Mouse (Mus musculus): ENCODE results near the gene Gsdme. TPM values are rescaled to one million over a fixed set of nuclear protein-coding genes. Genes with fewer than 3 reads are reported as not detected.

Gsdme gene
- polyA plus RNA-seq, 1 experiment = 1.1 TPM

DNA sequence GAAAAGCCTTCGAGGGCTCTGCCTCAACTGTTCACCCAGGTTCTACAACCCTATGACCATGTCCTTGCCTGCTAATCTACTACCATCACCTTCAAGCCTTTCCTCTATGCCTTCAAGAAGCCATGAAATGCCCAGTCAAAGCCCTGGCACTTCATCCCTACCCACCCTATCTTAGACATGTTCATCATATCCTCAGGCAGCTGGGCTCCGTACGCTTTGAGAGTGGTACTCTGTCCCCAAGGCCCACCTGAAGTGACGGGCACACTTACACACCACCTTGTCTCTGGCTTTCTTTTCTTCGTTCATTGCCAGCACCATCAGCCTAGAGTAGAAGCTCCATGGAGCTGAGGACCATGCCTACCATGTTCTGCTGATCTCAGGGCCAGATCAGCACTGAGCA is 32.4 kb downstream of the Gsdme start:
- H3K4me1 ChIP-seq (ENCODE audit: control insufficient read depth, insufficient read depth, low read length) = no peaks in the 10 kb centered on the region
- H3K27me3 ChIP-seq (ENCODE audit: control insufficient read depth, insufficient read depth, low read length, poor library complexity, severe bottlenecking) = no peaks in the 10 kb centered on the region
- no peak overlapping the region for H3K9ac ChIP-seq (ENCODE audit: low read depth, poor library complexity, severe bottlenecking)
- TF ChIP-seq POLR2A (IDR thresholded peaks at IDR 0.05; ENCODE audit: insufficient read depth, low read length) = no peak
- TF ChIP-seq EP300 (IDR thresholded peaks at IDR 0.05; ENCODE audit: insufficient read depth, low read depth, low read length) = no peak
- TF ChIP-seq CTCF (IDR thresholded peaks at IDR 0.05; ENCODE audit: low read depth, low read length) = no peak
- H3K4me3 ChIP-seq (ENCODE audit: low read depth, low read length) = no peak overlapping the region
- H3K9me3 ChIP-seq (replicated peaks; ENCODE audit: control insufficient read depth, insufficient read depth, low read length, poor library complexity, severe bottlenecking) = no peaks in the 10 kb centered on the region
- H3K36me3 ChIP-seq (ENCODE audit: control insufficient read depth, insufficient read depth, low read length, poor library complexity, severe bottlenecking) = no peaks in the 10 kb centered on the region
- no peak overlapping the region for H3K27ac ChIP-seq (ENCODE audit: insufficient read depth, low read length)

DNA sequence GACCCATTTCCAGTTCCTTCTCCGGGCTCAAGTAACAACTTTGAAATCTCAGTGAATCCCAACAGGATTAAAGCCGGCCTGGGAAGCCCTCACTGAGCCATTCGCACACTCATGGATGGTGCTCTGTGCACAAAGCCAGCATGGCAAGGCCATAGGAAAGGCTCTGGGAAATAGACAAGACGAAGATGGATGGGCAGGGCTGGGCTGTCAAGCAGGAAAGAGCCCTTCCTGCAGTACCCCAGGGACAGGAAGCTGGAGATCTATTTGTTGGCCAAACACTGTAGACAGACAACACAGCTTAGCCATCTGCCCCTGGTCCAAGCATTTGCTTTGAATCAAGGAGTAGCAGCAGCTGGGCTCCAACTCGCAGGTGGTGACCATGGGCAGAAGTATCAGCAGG is 35.5 kb downstream of the Gsdme start:
- Histone ChIP-seq H3K27me3 (ENCODE audit: control insufficient read depth, insufficient read depth, low read length, poor library complexity, severe bottlenecking) (no peaks in the 10 kb centered on the region), H3K9ac (ENCODE audit: low read depth, poor library complexity, severe bottlenecking) (no peak overlapping the region), H3K4me3 (ENCODE audit: low read depth, low read length) (no peak overlapping the region), H3K9me3 (replicated peaks; ENCODE audit: control insufficient read depth, insufficient read depth, low read length, poor library complexity, severe bottlenecking) (no peaks in the 10 kb centered on the region; the same call in 1 of the 2 replicates), H3K4me1 (ENCODE audit: control insufficient read depth, insufficient read depth, low read length) (no peaks in the 10 kb centered on the region), H3K36me3 (ENCODE audit: control insufficient read depth, insufficient read depth, low read length, poor library complexity, severe bottlenecking) (no peaks in the 10 kb centered on the region), H3K27ac (ENCODE audit: insufficient read depth, low read length) (no peak overlapping the region)
- TF ChIP-seq CTCF (IDR thresholded peaks at IDR 0.05; ENCODE audit: low read depth, low read length) (no peak), POLR2A (IDR thresholded peaks at IDR 0.05; ENCODE audit: insufficient read depth, low read length) (no peak), EP300 (IDR thresholded peaks at IDR 0.05; ENCODE audit: insufficient read depth, low read depth, low read length) (no peak)

DNA sequence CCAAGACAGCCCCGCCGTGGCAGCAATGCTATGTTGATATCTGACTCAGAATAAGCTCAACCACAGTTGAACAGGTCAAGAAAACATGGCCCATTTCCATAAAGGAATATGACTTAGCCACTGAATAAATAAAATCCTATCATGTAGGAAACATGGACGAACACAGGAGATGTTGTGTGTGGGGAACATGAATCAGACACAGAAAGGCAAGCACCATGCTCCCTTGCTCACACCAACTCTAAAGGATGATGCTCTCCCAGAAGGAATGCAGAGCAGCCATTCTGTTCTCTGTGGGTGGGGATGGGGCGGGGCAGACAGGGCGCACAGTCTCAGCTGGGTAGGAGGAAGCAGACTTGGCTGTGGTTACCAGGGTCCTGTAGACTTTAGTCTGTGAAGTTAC is 38.4 kb downstream of the Gsdme start:
- H3K27ac ChIP-seq (ENCODE audit: insufficient read depth, low read length) = no peak overlapping the region
- no peaks in the 10 kb centered on the region for H3K36me3 ChIP-seq (ENCODE audit: control insufficient read depth, insufficient read depth, low read length, poor library complexity, severe bottlenecking)
- H3K4me1 ChIP-seq (ENCODE audit: control insufficient read depth, insufficient read depth, low read length) = no peaks in the 10 kb centered on the region
- no peaks in the 10 kb centered on the region; the same call in 1 of the 2 replicates for H3K9me3 ChIP-seq (replicated peaks; ENCODE audit: control insufficient read depth, insufficient read depth, low read length, poor library complexity, severe bottlenecking)
- H3K27me3 ChIP-seq (ENCODE audit: control insufficient read depth, insufficient read depth, low read length, poor library complexity, severe bottlenecking) = no peaks in the 10 kb centered on the region
- no peak overlapping the region for H3K9ac ChIP-seq (ENCODE audit: low read depth, poor library complexity, severe bottlenecking)
- H3K4me3 ChIP-seq (ENCODE audit: low read depth, low read length) = no peak overlapping the region
- TF ChIP-seq CTCF (IDR thresholded peaks at IDR 0.05; ENCODE audit: low read depth, low read length) (no peak), EP300 (IDR thresholded peaks at IDR 0.05; ENCODE audit: insufficient read depth, low read depth, low read length) (no peak), POLR2A (IDR thresholded peaks at IDR 0.05; ENCODE audit: insufficient read depth, low read length) (no peak)

DNA sequence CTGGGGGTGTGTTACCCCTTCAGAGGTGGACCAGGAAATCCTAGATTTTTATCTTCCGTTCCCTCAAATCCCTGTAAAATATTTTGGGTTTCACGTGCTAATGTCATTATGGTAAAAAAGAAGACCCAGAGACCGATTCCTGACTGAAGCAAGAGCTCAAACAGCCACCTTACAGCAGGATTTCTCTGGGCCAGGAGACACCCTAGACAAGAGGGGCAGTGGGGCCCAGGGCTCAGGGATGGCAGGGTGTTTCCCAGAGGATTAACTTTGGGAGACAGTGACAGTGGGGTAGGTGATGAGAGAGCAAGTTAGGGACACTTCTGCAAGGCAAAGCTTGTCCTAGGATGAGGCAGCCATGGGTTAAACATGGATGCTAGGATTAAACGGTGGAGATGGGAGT is 40.1 kb downstream of the Gsdme start:
- Histone ChIP-seq H3K9me3 (replicated peaks; ENCODE audit: control insufficient read depth, insufficient read depth, low read length, poor library complexity, severe bottlenecking) (no peaks in the 10 kb centered on the region; the same call in 1 of the 2 replicates), H3K36me3 (ENCODE audit: control insufficient read depth, insufficient read depth, low read length, poor library complexity, severe bottlenecking) (no peaks in the 10 kb centered on the region), H3K4me3 (ENCODE audit: low read depth, low read length) (no peak overlapping the region), H3K27ac (ENCODE audit: insufficient read depth, low read length) (no peak overlapping the region), H3K4me1 (ENCODE audit: control insufficient read depth, insufficient read depth, low read length) (no peaks in the 10 kb centered on the region), H3K27me3 (ENCODE audit: control insufficient read depth, insufficient read depth, low read length, poor library complexity, severe bottlenecking) (no peaks in the 10 kb centered on the region), H3K9ac (ENCODE audit: low read depth, poor library complexity, severe bottlenecking) (no peak overlapping the region)
- TF ChIP-seq CTCF (IDR thresholded peaks at IDR 0.05; ENCODE audit: low read depth, low read length) (no peak), POLR2A (IDR thresholded peaks at IDR 0.05; ENCODE audit: insufficient read depth, low read length) (no peak), EP300 (IDR thresholded peaks at IDR 0.05; ENCODE audit: insufficient read depth, low read depth, low read length) (no peak)

DNA sequence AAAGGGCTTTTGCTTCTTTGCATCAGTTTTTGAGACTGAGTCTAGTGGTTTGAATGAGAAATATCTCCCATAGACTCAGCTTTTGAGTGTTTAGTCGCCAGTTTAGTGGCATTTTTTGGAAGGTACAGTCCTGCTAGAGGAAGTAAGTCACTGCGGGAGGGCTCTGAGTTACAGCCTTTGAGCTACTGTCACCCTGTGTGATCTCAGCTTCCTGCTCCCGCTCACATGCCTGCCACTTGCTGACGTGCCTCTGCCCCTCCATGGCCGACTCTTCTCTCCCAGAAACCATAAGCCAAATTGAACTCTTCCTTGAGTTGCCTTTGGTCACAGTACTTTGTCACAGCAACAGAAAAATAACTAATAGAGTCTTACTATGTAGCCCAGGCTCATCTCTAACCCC is 40.7 kb downstream of the Gsdme start:
- no peaks in the 10 kb centered on the region; the same call in 1 of the 2 replicates for H3K9me3 ChIP-seq (replicated peaks; ENCODE audit: control insufficient read depth, insufficient read depth, low read length, poor library complexity, severe bottlenecking)
- no peak for TF ChIP-seq POLR2A (IDR thresholded peaks at IDR 0.05; ENCODE audit: insufficient read depth, low read length)
- no peak for TF ChIP-seq EP300 (IDR thresholded peaks at IDR 0.05; ENCODE audit: insufficient read depth, low read depth, low read length)
- no peak for TF ChIP-seq CTCF (IDR thresholded peaks at IDR 0.05; ENCODE audit: low read depth, low read length)

DNA sequence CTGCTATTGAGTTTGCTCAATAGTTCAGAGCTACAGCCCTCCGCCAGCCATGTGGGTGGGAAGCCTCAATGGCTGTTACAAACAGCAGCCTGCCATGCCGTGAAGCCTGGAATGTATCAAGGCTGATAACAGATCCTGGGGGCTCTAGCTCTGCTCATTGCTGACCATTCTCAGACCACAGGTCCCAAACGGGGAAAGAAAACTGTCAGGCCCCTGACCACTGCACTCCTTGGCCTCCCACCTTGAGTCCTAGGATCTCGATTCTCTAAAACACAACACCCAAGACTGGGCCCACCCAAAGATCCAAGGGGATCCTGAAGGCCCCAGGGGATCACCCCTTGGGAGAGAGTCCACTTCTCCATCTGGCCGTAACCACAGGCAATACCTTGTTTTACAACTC is 41.3 kb downstream of the Gsdme start:
- Histone ChIP-seq H3K4me1 (ENCODE audit: control insufficient read depth, insufficient read depth, low read length) (no peaks in the 10 kb centered on the region), H3K9ac (ENCODE audit: low read depth, poor library complexity, severe bottlenecking) (no peak overlapping the region), H3K27ac (ENCODE audit: insufficient read depth, low read length) (no peak overlapping the region), H3K9me3 (replicated peaks; ENCODE audit: control insufficient read depth, insufficient read depth, low read length, poor library complexity, severe bottlenecking) (no peaks in the 10 kb centered on the region; the same call in 1 of the 2 replicates), H3K27me3 (ENCODE audit: control insufficient read depth, insufficient read depth, low read length, poor library complexity, severe bottlenecking) (no peaks in the 10 kb centered on the region), H3K36me3 (ENCODE audit: control insufficient read depth, insufficient read depth, low read length, poor library complexity, severe bottlenecking) (no peaks in the 10 kb centered on the region), H3K4me3 (ENCODE audit: low read depth, low read length) (no peak overlapping the region)
- no peak for TF ChIP-seq POLR2A (IDR thresholded peaks at IDR 0.05; ENCODE audit: insufficient read depth, low read length)
- no peak for TF ChIP-seq EP300 (IDR thresholded peaks at IDR 0.05; ENCODE audit: insufficient read depth, low read depth, low read length)
- TF ChIP-seq CTCF (IDR thresholded peaks at IDR 0.05; ENCODE audit: low read depth, low read length) = no peak

More for the DNA sequence above, 40.7 kb downstream of the Gsdme start:
- H3K4me1 ChIP-seq (ENCODE audit: control insufficient read depth, insufficient read depth, low read length) = no peaks in the 10 kb centered on the region
- no peak overlapping the region for H3K27ac ChIP-seq (ENCODE audit: insufficient read depth, low read length)
- H3K36me3 ChIP-seq (ENCODE audit: control insufficient read depth, insufficient read depth, low read length, poor library complexity, severe bottlenecking) = no peaks in the 10 kb centered on the region
- no peak overlapping the region for H3K9ac ChIP-seq (ENCODE audit: low read depth, poor library complexity, severe bottlenecking)
- no peaks in the 10 kb centered on the region for H3K27me3 ChIP-seq (ENCODE audit: control insufficient read depth, insufficient read depth, low read length, poor library complexity, severe bottlenecking)
- no peak overlapping the region for H3K4me3 ChIP-seq (ENCODE audit: low read depth, low read length)

Data from ES-Bruce4 (cell line).